Mouse (Mus musculus) bone marrow, adult 2 months (tissue): Measurements from ENCODE around the gene Zmym6.

Experiments
- CTCF ChIP-seq: fragments of 200-500 bp; IDR thresholded peaks from 2 replicates; pipeline ENCODE4 v1.5.1; 2011; ENCODE audit warnings: low read length, control low read depth; ENCODE audit not compliant: control insufficient read depth, insufficient read depth
- POLR2A ChIP-seq: fragments of 200-500 bp; IDR thresholded peaks from 2 replicates; pipeline ENCODE4 v1.6.1; 2011; ENCODE audit warnings: low read depth, mild to moderate bottlenecking, control low read depth, low read length, borderline replicate concordance; ENCODE audit not compliant: control insufficient read depth

DNA sequence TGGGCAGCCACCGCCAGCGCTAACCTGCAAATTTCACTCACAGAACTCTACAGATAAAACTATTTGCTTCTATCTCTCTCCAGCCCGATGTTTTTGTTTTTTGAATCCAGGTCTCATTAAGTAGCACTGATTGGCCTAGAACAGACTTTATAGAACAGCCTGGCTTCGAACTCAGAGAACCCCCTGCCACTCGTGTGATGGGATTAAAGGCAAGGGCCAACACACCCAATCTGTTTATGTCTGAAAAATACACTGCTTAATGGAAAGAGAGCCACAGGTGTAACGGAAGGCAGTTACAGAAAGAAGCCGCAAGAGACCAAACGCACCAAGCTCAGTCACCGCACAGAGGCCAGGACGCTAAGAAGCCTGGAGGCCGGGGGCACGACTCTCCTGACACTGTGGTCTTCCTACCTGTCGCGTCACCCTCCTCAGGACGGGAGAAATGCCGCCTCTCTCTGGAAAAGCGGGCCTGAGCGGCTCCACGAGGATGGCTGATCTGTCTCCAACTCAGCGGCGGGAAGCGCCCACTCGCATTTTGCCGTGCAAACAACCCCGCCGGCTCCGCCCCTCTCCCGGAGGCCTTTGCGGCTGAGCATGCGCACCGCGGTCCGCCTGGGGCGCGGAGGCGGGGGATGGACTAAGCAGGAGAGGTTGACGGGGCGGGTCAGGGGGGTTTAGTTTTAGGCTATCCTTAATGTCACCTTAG is 16.4 kb upstream of the Zmym6 start, which contains the start of gene Zmym1:
- TF ChIP-seq POLR2A: peak; percentile 68
- TF ChIP-seq CTCF: no peak
